Mouse (Mus musculus) liver, adult 2 months (tissue): ENCODE results near the gene Crip2. TPM values are rescaled to one million over a fixed set of nuclear protein-coding genes. Genes with fewer than 3 reads are reported as not detected.

Source experiments
- DNase-seq: peaks from one replicate; pipeline ENCODE4 v3.0.0-alpha.2; 2011; ENCODE audit warnings: low read depth, low spot score; ENCODE audit errors: extremely low read depth
- H3K27ac ChIP-seq: fragments of 200-500 bp; replicated peaks from 2 replicates; pipeline ENCODE4 v1.5.1; 2012; ENCODE audit warnings: low read depth, mild to moderate bottlenecking, control low read depth, inconsistent platforms, low read length; ENCODE audit not compliant: insufficient read depth
- H3K27me3 ChIP-seq: fragments of 200-500 bp; 2 replicates; pipeline ENCODE4 v1.6.1; 2012; ENCODE audit warnings: mild to moderate bottlenecking, moderate library complexity, low read length, inconsistent platforms; ENCODE audit not compliant: control insufficient read depth, insufficient read depth
- H3K36me3 ChIP-seq: fragments of 200-500 bp; 2 replicates; pipeline ENCODE4 v1.6.1; 2012; ENCODE audit warnings: low read length, inconsistent platforms; ENCODE audit not compliant: control insufficient read depth, insufficient read depth
- H3K4me1 ChIP-seq: fragments of 200-500 bp; 2 replicates; pipeline ENCODE4 v1.6.1; 2011; ENCODE audit warnings: low read length; ENCODE audit not compliant: control insufficient read depth, insufficient read depth
- H3K4me3 ChIP-seq: fragments of 200-500 bp; 2 replicates; pipeline ENCODE4 v1.5.1; 2011; ENCODE audit warnings: low read depth, mild to moderate bottlenecking, control low read depth, low read length, moderate library complexity; ENCODE audit not compliant: insufficient read depth
- H3K79me2 ChIP-seq: fragments of 200-500 bp; 2 replicates; pipeline ENCODE4 v1.6.1; 2012; ENCODE audit warnings: inconsistent platforms, mild to moderate bottlenecking, low read length, moderate library complexity; ENCODE audit not compliant: control insufficient read depth, insufficient read depth
- H3K9ac ChIP-seq: fragments of 200-500 bp; 2 replicates; pipeline ENCODE4 v1.6.1; 2012; ENCODE audit warnings: low read depth, mild to moderate bottlenecking, control low read depth, inconsistent platforms, low read length
- CTCF ChIP-seq: fragments of 200-500 bp; IDR thresholded peaks from 2 replicates; pipeline ENCODE4 v1.5.1; 2011; ENCODE audit warnings: low read depth, low read length, control low read depth
- POLR2A ChIP-seq: fragments of 200-500 bp; IDR thresholded peaks from 2 replicates; pipeline ENCODE4 v1.6.1; 2011; ENCODE audit warnings: low read length, control low read depth; ENCODE audit not compliant: insufficient read depth; ENCODE audit errors: extremely low read depth
- WGBS: fragments of 180-500 bp; shearing (Covaris S2); methylation state at CpG from one replicate; pipeline ENCODE4 v1.1.7; 2018; 5-methylcytosine and 5-hydroxymethylcytosine counted together
- polyA plus RNA-seq: library from polyadenylated mRNA; depleted of rRNA; stranded (reverse); fragments of >200 nt; gene quantifications from 2 replicates; pipeline ENCODE4 v1.2.3, GENCODE M21; 2012
- total RNA-seq: library from RNA; depleted of rRNA; stranded (reverse); fragments of >200 nt; gene quantifications from 2 replicates; pipeline ENCODE4 v1.2.3, GENCODE M21; 2014

The Crip2 gene
- total and polyA plus RNA-seq, 2 experiments = 24.3 to 245 TPM

- WGBS = 84% methylated on average over 6 of the region's 6 CpGs
Measured at GRCm38 (mm10) chr12:113138291-113138690, 1.7 kb upstream of the Crip2 start.

DNA sequence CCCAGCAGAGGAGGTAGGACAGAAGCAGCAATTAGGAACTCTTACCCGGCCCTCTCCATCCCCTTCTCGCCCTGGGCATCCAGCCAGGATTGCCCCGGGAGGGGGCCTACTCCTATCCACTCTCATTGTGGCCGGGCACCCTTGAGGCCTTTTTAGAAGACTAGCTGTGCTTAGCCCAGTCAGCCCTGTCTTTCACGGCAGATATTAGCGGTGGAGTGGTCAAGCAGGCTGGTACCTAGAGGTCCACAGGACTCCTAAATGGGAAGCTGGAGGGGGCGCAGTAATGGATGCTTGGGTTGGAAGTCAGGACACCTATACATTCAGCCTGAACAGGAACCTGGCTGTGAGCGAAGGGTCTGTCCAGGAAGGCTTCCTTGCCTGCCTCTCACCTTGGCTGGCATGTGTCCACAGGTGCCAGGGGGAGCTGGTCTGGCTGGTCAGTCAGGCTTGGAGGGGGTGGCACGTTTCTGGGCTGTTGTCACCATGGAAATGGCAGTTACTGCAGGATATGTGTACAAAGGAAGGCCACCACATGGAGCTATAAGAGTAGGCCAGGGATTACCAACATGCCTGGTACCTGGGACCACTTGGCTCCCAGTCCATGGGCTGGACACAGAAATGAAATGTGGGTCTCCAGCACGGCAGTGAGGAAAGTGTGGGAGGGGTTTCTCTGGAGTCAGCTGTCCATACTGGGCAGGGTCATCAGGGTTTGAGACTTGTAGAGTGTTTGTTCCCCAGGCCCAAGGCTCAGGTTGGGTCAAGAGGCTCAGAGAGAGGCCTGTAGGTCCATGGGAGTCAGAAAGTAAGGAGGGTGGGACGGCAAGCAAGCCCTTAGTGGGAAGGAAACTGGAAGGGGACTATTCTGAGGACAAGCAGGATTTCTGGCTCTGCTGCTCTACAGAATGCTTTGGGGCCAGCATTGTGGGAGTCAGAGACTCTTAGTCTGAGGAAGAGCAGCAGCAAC lies 853 bp upstream of the Crip2 start:
- Histone ChIP-seq H3K36me3 (peaks cover 3% of the 10 kb centered on the region; the same call in 1 of the 2 replicates), H3K4me3 (no peak overlapping the region), H3K9ac (no peak overlapping the region), H3K27me3 (no peaks in the 10 kb centered on the region), H3K4me1 (peaks cover 5% of the 10 kb centered on the region), H3K79me2 (no peaks in the 10 kb centered on the region), H3K27ac (no peak overlapping the region)
- TF ChIP-seq POLR2A (no peak), CTCF (no peak)
- WGBS = 72% methylated on average over 11 of the region's 11 CpGs
- DNase-seq = no peak

More at GRCm38 (mm10) chr12:113138291-113138690, 1.7 kb upstream of the Crip2 start:
- no peaks in the 10 kb centered on the region for H3K27me3 ChIP-seq
- no peak overlapping the region for H3K27ac ChIP-seq
- no peak for DNase-seq
- peaks cover 3% of the 10 kb centered on the region; the same call in 1 of the 2 replicates for H3K36me3 ChIP-seq
- no peaks in the 10 kb centered on the region for H3K79me2 ChIP-seq
- TF ChIP-seq CTCF (no peak), POLR2A (no peak)
- H3K4me3 ChIP-seq = no peak overlapping the region
- H3K4me1 ChIP-seq = peaks cover 5% of the 10 kb centered on the region
- no peak overlapping the region for H3K9ac ChIP-seq

DNA sequence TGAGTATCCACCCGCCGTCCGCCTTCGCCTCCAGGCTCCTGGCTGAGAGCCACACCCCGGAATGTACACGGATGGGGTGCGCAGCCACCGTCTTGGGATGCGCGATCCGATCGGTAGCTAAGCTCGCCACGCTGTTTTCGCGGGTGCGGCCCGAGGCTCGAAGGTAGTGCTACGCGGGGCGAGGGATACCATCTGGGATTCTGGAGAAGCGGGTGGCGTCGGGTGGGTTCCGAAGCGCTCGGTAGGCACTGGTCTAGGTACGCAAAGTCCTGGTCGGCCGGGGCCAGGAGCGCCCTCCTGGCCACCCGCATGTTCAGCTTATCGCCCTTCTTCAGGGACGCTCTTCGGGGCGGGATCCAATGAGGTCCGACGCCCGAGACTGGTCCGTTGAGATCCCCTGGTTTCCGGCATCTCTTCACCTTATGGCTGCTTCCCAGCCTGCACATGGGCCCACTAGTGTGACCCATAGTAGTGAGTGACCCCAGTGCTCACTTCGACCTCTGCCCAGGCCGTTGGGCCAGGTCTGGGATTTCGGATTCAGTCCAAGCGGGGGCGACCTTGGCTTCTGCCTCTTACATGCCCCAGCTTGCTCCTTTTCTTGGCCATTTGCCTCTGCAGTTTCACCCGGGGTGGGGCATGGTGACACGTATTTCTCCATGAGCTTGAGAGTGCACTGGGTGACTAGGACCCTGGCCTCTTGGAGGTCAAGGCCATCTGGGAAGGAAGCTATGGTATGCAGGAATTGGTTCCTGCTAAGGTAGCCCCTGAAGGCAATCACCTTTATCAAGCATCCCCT lies 778 bp downstream of the Crip2 start:
- WGBS = 2% methylated on average over 49 of the region's 49 CpGs
- H3K27ac ChIP-seq = peak overlapping the region; percentile 94
- H3K4me3 ChIP-seq = peak overlapping the region; percentile 98
- TF ChIP-seq CTCF = no peak
- peak overlapping the region; percentile 81 for H3K9ac ChIP-seq
- peaks cover 3% of the 10 kb centered on the region; the same call in 1 of the 2 replicates for H3K36me3 ChIP-seq
- no peaks in the 10 kb centered on the region for H3K79me2 ChIP-seq
- H3K27me3 ChIP-seq = no peaks in the 10 kb centered on the region
- H3K4me1 ChIP-seq = peaks cover 5% of the 10 kb centered on the region
- peak; percentile 91 for DNase-seq

- Histone ChIP-seq H3K4me1 (peaks cover 5% of the 10 kb centered on the region), H3K79me2 (no peaks in the 10 kb centered on the region), H3K4me3 (peak overlapping the region; percentile 98), H3K27ac (peak overlapping the region; percentile 94), H3K36me3 (peaks cover 2% of the 10 kb centered on the region; the same call in 1 of the 2 replicates), H3K27me3 (no peaks in the 10 kb centered on the region), H3K9ac (peak overlapping the region; percentile 81)
- peak; percentile 93 for DNase-seq
- TF ChIP-seq POLR2A (no peak), CTCF (no peak)
- 4% methylated on average over 8 of the region's 8 CpGs for WGBS
Measured at GRCm38 (mm10) chr12:113141531-113141973, 1.5 kb downstream of the Crip2 start.

DNA sequence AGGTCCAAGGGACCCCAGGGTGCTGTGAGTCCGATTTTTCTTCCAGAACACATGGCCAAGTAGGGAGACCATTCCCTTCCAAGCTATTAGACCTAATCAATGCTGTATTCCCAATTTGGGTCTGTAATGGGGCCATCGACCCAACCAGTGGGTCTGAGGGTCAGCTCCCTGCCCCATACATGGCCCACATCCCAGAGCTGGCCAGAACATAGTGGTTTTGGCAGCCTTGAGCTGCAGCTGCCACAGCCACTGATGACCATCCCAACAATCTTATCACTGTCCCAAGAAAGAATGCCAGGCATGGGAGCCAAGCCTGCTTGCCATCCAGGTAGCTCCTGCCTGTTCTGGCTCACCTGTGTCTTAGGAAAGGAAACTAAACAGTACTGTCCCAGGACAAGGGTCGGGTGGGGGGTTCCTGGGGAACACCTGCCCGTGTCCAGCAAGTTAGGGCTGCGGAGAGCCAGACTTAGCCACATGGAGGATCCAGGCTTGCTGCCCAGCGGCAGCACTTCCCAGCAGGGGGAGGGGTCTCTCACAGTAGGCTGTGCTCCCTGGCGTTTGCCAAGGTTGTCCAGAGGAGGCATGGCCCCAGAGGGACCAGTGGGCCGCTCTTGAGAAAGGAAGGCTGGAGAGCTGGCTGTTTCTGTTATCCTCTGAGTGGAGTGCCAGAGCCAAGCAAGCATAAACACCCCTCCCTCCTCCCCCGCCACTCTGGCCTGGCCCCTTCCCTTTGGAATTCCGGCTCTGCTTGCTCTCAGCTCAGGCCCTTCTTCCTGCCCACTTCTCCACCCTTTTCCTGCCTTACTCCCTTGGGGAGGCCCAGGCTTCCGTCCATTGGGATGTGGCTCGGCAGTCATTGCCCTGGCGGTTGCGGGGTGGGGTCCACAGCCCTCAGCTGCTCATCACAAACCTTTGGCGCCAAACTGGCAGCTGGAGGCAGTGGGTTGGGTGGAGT lies 2.3 kb downstream of the Crip2 start:
- WGBS = 21% methylated on average over 15 of the region's 15 CpGs
- Histone ChIP-seq H3K36me3 (no peaks in the 10 kb centered on the region; the same call in 1 of the 2 replicates), H3K27me3 (no peaks in the 10 kb centered on the region), H3K4me1 (peaks cover 5% of the 10 kb centered on the region), H3K4me3 (peak overlapping the region; percentile 98), H3K27ac (peak overlapping the region; percentile 94), H3K79me2 (no peaks in the 10 kb centered on the region), H3K9ac (peak overlapping the region; percentile 61)
- TF ChIP-seq CTCF (no peak), POLR2A (0 out of 2 replicates have a peak, but pooled peaks have one; percentile 11)
- DNase-seq = peak; percentile 98
